Mouse (Mus musculus): ENCODE measurements around the gene Mybphl.

GRCm38 (mm10) chr3:108408517-108409008, 43.9 kb downstream of the Mybphl start:
- TF ChIP-seq CTCF (IDR thresholded peaks at IDR 0.05; ENCODE audit: low read depth): no peak
- no peak for TF ChIP-seq EP300 (IDR thresholded peaks at IDR 0.05; ENCODE audit: low read depth)
